Mouse (Mus musculus) kidney, postnatal 14 days (tissue): ENCODE data around the gene Pfkp.

Experiments
- DNase-seq: peaks from one replicate; pipeline ENCODE4 v3.0.0; 2022; ENCODE audit warnings: mixed read lengths

The Pfkp gene

DNA sequence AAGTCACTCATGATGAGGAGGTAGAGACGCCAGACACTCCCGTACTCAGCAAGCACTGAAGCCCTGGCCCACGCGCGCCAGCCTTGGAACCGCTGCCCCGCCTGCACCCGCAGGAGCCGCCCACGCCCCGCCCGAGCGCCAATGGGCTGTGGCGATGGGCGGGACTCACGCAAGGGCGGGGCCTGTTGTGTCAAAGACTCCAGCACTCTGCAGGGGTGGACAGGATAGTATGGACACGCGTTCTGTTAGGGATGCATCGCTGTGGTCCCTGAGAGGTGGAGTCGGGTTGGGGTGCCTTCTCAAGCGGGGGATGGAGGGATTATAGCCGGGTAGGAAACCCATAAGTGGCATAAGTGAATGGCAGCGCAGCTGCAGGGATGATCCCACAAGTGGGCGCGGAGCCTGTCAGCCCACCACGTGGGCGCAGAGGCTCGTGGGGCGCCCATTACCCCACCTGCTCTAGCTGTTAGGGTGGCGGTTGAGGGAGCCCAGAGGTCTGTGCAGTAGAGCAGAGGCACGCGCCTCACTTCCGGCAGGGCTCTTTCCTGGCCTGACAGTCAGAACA is at the start of gene Pfkp:
Gene Pfkp, minus strand, starts transcription at position 109 of the 565 bp plus-strand sequence.
- DNase-seq: peak; percentile 92

DNA sequence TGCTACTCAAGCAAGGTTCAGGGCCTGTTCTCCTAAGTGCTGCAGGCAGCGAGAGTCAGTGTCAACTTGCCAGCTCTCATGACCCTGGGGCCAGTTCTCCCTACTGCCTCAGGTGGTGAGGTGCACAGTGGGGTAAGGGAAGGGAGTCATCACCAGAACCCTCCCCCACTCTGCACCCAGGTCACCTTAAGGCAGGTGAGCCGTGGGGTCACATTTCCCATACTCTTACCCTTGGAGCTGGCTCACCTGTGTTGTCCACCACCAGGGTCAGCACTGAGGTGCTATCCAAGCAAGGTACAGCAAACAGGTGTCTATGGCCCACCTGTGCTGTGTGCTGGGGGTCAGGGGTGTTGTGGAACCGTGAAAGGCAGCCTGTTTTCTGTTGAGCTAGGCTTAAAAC is 42.0 kb upstream of the Pfkp start:
- DNase-seq: no peak

DNA sequence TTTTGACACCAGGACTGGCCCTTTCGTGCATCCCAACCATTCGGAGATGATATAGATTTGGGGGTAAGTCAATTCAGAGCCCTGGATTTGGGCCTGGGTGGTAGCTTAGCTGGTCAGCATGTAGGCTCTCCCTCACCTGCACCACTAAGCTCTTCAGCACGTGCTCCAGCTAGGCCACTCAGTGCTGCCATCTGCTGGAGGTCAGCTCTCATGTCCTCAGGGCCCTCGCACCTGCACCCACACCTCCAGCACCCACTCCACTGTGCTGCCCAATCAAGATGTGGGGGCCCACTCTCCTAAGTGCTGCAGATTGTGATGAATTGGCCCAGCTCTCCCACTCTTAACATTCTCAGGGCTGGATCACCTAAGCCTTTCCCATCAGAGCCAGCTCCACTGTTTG is 41.4 kb upstream of the Pfkp start:
- peak; percentile 54 for DNase-seq

DNA sequence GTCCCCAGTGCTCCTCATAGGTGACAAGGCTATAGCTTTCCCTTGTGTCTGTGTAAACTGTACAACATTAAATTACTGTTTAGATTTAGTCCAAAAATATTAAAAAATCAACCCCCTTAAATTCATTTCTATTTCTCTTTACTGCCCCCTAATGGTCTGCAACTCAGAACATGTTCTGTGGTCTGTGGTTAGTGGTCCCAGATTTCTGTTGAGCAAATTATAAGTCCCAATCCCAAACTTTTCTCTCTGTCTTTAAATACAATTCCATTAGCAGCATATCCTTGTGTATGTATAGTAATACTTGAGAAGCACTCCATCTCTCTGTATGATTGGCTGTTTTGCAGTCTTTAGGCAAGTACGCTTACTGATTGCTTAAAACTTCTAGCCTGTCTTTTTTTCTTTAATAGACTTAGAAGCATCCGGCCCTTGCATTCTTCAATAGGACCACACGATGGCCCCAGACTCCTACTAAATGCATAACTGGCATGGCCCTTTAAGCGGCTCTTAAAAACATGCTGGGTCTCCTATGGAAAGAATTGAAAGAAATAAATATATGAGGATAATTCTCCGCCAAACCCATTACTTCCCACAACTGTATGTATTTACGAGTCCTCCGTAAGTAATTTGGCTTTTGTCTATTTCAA is 40.3 kb upstream of the Pfkp start:
- DNase-seq: peak; percentile 52

DNA sequence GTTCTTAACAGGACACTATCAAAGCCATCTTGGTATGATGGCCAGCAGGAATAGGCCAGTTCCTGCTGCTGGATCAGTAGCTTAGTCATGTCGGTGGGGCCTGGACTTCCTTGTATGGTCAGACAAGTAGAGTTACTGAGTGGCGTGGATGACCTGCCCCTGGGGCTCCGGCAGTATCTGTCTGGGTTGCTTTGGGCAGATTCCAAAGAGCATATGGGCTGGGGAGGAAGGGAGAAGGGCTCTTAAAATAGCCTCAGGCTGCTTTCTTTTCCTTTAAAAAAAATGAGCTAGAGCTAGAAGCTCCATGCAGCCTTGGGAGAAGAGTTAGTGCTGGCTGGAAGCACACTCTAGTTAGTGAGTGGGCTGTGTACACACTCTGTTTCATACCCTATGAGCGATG is 18.3 kb upstream of the Pfkp start:
- DNase-seq: no peak

DNA sequence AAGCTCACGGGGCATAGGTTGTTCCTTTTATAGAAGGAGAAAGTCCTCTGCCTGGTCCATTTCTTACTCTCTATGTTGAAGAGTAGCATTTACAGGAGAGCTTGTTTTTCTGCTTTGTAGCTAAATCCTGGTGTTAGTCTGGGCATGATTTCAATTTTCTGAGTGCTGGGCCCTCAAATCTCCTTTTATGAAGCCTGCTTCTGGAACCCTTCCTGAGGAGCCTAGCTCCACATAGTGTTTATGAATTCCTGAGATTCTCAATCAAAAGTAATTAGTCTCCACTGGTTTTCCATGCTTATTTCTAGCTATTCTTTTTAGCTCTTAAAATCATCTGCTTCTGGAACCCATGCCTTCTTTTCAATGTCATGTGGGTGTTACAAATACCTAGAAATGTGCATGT is 16.9 kb upstream of the Pfkp start:
- no peak for DNase-seq

DNA sequence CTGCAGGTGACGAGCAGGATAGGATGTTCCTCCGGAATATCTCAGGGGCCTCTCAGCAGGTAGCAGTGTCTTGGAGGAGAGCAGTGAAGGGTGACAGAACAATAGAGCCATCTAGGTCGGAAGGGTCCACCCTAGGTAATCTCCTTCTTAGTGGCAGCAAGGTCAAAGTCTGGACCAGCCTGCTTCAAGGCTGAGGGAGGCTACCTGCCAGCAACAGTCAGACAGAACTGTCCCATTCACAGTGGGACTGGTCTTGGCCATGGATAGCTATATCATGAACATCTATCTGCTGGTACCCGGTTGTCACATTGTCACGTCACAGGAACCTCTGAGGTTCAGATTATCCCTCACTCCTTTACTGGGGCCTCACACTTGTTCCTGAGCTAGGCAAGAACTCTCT is 15.6 kb upstream of the Pfkp start:
- no peak for DNase-seq

DNA sequence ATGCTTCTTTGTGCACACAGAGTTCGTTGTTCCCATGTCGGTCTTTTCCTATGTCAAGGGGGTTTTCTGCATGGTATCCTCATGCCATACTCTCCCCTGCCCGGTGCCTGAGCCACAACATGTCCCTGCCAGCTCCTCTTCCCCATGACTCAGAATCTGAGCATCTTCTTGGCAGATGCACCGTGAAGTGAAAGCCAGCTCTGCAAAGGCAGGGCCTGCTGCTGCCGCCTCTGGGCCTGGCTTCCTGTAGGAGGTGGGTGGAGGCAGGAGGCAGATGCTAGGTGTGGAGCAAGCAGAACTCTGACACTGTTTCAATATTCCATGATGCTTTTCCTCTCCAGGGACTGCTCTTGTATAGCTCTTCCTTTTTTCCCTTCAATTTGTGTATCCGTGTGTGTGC is 10.7 kb upstream of the Pfkp start:
- no peak for DNase-seq

DNA sequence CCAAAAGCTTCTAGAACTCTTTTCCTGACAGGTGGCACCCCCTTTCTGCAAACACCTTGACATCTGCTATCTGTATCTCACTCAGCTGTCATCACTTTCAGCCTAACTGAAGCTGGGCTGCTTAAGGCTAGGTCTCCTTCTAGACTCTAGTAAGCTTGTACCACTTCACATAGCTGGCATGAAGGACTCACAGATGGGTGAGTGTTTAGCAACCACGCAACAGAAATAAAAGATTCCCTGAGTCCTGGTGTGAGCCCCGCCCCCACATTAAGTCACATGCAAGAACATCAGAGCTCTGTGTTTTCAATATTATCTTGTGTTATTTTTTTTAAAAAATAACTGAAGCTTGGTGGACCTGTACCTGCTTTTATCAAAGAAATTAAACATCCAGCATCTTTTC is 8.7 kb upstream of the Pfkp start:
- no peak for DNase-seq

DNA sequence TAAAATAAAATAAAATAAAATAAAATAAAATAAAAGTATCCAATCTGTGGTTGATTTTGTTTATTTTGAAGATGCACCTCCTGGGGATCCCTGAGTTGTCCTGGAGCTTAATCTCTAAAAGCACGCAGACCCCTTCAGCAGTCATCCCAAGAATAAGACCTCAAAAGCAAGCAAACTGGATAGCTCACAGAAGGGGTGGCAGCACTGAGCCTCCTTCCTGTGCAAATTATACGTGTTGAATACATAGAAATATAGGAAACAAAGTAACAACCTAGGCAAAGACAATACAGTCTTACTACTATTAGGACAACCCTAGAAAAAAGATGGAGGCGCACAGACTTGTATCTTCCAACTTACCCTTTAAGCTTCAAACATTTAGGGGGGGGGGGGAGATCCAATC is 965 bp upstream of the Pfkp start:
- DNase-seq: no peak

DNA sequence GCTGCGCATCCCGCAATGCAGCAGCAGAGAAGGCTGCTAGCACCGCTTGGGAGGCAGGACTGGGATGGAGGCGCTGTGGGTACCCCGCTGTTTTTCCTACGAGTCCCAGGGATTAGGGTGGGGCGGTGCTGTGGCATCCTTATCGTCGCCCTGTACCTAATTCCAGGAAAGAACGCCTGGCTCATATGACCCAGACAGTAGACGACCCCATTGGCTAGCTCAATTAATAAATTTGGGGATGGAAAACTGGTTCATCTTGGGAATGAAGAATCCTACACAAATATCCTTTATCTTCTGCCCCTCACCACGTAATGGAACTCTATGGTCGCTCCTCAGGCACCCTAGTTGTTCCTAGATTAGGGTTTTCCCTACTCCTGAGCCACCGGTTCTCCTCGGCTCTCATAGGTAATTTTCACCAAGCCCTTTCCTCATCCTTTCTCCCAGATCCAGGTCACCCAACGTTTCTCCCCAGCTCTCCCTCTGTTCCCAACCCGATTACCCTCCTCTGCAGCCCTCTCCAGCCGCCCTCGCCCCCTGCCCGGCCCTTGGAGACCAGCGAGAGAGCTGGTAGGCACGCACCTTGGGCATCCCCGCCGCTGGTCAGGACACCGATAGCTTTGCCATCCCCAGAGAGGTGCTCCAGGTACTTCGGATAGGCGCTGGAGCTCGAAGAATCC is 447 bp downstream of the Pfkp start:
- no peak for DNase-seq

DNA sequence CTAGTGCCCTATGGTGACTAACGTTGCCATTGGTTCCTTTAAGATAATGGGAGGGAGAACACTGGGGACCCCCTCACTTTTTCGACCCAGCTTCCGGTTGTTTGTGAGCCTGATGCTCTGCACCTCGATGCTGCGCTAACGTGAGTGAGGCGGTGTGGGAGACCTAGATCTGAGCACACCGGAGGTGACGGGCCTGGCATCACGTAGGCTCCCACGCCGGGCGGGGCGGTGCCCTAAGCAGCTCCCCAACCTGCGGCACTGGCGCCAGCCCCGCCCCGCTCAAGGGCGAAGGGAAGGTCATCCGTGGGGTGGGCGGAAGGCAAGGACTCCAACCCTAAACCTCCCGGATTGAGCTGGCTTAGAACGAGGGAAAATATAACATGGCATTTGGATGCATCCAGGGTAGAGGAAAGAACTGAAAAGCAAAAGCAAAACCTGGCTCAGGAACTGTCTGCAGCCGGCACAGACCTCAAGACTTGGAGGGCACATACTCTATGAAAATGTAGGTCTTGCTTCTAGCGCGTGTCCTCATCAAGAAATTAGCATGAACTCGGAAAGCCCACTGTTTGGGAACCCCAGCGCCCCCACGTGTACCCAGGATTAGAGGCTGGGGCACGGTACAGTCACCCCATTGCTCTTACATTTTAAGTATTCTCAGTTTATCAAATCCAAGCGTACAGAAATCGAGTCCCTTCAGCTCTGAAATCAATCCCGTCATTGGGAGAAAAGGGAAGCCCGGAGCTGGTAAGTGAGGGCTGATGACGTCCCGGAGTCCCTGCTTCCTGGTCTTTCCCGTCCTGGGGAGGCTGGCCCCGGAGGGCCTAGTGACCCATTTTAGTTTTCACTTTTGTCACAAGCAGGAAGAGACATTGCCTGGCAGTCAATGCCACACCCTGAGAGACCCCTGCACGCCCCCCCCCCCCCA is 1.2 kb downstream of the Pfkp start:
- peak; percentile 75 for DNase-seq

DNA sequence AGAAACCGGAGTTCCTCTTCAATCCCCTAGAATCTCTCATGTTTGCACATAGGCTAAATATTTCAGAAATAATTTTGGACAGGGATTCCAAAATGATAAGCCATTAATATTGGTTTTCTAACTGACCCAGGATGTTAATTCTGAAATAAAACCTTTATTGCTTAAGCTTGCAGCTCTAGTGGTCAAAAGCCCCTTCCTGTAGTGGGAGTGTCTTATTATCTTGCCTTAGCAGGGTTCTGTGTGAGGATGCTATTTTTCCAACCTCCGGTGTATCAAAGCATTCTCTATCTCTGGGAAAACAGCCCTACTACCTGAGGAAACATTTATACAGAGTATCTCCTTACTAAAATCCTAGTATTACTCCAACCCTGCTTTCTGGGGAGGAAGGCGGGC is 1.9 kb downstream of the Pfkp start:
- no peak for DNase-seq

DNA sequence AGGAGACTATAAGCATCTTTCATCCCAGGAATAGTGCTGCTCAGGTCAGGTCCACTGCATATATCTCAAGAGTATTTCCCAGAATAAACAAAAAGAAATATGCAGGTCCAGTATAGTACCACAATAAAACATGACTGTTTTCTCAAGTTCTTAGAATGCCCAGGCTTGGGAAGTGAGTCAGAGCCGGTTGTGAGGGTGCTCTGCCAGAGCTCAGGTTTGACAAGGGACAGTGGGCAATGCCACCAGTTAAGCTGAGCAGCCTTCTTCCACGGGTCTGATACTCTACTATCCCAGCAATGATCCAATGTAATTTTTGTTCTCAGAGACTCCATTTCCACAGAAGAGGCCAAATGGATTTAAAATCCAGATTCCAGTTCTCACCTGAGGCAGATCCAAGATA is 2.3 kb downstream of the Pfkp start:
- no peak for DNase-seq

DNA sequence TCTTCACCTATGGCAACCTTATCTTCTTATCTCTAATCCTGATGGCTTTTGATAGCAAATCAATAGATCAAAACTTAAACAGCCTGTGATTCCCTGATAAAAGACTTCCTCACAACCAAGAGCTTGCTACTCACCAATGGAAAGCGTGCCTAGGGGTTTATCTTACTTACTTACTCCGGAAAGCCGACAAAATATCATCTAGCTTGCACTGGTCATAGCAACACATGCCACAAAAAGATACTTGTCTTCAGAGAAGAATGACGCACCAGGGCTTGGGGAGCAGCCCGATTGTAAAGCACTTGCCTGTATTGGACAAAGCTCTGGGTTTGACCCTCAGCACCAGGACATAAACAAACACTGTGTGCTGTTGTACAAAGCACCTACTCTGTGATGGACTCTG is 4.6 kb downstream of the Pfkp start:
- DNase-seq: no peak

DNA sequence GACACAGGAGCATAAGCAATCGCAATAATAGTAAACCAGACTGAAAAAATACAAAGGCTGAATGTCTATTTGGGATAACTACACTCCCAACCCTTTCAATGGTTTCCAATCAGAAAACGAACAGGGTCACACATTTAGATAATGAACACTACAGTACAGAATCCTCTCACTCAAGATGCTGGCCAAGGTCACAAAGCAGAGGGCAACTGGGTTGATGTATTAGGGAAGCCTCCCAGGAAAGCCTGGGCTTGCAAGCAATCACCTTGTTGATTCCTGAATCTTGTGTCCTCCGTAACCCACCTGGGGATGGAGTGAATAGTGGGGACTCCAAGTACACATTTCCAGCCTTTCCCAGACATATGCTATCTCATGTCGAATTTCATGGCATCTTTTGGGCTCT is 5.6 kb downstream of the Pfkp start:
- no peak for DNase-seq

DNA sequence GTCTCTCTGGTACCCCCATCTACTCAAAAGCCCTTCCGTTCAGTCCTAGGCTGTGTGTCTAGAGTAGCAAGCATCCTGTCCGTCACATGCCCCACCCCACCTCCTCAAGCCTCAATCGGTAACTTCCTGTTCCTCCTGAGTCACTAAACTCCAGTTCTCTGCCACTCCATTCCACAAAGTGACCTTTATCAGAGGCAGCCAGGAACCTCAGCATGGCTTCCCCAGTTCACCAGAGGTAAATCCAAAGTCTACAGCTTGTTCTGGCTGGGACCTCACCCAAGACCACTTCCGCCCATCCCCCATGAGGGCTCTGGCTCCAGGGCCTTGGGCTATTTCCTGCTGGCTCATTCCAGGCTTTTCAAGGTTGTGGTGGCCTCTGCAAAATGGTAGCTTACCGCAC is 6.1 kb downstream of the Pfkp start:
- DNase-seq: peak; percentile 54

DNA sequence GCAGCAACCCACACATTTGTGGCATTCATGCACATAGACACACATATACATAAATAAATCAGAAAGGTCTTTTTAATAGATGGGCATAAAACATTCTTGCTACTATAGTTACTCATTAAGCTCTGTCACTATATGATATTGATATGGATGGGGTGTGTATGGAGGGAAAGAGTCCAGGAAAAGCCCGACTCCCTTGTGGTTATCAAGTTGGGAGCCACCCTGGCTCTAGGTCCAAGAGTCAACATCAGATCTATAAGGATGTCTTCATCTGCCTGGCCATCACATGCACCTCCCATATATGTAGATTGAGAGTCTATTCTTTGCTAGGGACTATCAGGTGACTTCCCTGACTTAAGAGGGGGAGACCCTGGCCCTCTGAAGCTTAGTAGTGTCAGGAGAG is 7.1 kb downstream of the Pfkp start:
- DNase-seq: no peak

DNA sequence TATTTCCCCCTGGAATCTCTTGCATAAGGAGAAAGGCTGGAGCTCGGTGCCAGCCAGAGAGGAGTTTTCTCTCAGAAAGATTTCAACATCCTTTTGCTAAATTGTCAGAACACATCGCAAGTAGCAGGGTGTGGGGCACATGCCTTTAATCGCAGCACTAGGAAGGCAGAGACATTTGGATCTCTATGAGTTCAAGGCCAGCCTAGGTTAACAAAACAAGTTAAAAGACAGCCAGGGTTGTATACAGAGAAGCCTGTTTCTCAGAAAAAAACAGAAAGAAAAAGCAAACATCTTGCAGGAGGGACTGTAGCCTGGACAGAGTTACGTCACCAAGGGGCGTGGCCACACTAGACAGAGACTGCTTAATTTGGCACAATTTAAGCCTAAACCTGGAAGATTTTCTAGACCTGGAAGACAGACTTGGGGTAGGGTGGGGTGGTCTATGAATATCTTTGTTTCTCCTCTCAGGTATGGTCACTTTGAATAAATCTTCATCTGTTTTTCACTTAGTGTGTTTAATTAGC is 9.0 kb downstream of the Pfkp start:
- DNase-seq: no peak

DNA sequence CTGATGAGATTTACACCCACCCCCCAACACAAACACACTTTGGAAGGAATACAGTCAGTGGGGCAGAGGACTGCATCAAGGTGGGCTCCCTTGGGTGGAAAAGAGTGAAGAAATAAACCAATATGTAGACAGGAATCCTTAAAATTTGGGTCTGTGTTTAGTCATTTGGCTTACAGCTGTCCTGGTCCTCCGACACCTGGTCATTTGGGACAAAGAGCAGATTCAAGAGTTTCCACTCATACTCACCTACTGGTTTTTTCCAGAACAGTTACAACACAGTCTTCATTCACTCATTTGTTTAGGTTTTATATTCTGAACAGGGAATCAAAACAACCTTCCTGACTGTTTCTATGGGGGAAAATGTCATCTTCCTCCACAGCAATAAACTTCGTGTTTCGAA is 9.6 kb downstream of the Pfkp start:
- DNase-seq: no peak

DNA sequence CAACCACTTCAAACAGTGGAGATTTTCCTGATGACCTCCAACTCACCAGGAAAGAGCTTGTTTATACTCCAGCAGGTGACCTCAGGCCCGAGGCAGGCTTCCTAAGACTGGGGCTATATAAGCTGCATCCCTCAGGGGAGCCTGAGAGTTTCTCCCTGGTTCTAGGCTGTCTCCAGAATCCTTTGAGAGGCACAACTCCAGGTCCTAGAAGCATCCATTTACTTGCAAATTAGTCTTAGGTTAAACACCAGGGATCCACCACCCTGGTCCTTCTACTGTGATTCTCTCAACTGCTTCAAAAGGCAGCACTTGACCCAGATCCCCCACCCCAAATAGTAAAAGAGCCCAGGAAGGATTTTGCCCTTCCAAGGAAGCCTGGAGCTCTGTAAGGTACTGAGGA is 10.2 kb downstream of the Pfkp start:
- DNase-seq: no peak

DNA sequence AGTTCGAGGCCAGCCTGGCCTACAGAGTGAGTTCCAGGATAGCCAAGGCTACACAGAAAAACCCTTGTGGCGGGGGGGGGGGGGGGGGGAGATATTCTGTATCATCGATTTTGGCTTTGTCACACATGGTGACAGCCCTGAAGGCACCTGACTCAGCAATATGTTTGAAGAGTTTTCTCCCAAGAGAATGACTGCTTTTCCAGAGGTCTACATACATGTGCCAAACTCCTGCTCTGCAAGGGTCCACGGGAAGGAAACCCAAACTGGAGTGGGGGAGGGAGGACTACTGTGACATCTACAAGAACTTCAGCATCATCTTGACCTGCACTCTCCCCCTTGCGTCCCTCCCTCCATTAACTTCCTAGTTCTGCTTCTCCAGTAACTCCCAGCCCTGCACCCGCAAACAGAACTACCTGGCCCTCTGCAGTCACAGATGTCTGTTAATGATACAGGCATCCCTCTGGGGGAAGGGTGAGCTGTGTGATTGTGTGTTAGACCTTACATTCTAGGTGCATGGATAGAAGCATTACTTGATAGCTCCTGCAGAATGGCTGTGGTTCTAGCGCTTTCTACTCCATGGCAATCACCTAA is 10.9 kb downstream of the Pfkp start:
- no peak for DNase-seq

DNA sequence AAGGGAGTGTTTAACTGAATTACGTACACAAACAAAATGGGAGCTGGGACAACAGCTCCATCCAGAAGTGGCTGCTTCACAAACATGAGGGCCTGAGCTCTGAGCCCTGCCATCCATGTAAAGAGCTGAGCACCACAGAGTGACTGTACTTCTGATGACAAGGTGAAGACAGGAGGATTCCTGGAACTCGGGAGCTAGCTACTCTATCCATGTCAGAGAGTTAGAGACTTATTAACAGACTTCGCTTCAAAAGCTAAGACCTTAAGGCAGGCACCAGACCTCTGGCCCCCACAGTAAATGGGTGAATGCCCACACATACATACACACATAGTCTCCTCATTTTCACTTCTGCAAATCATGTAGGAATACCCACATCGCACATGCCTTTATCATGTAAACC is 11.6 kb downstream of the Pfkp start:
- peak; percentile 19 for DNase-seq
